Mouse (Mus musculus) left cerebral cortex, postnatal 25 days (tissue): ENCODE data around the gene Hmgb3. TPM values are rescaled to one million over a fixed set of nuclear protein-coding genes. Genes with fewer than 3 reads are reported as not detected.
"Not testable (repeated sequence)": the region's sequence is repeated elsewhere in the genome, so short reads cannot be mapped to it uniquely, and the experiment has no call there.

Source experiments
- DNase-seq, 2 experiments: peaks; one replicate each; pipeline ENCODE4 v3.0.0; 2022; ENCODE audit warnings: low spot score in 2 of 2, mixed read lengths in 1 of 2
- intact Hi-C: fragments of 180-260 bp; cut with DNase I; formaldehyde crosslinking; loops from one replicate; pipeline ENCODE4 v1.15.1; 2025
- total RNA-seq, 2 experiments: library from RNA; stranded (reverse); gene quantifications; 2 replicates each; pipeline ENCODE4 v1.2.3; 2021

Gene Hmgb3
- 10 to 100 TPM; 36.1 to 43.8 TPM for total RNA-seq

- intact Hi-C loops: loop anchor here (2.0 to 10.0 kb wide), 3 partner anchors 63 to 259 kb away; partner anchors contain the start of genes Cd99l2 and Vma21
- DNase-seq: peak; percentile 77 to 83
Observed at GRCm38 (mm10) chrX:71555415-71556114, at the start of gene Hmgb3. Hmgb3 (plus strand) TSS chrX:71555918.

GRCm38 (mm10) chrX:71506591-71506990 lies 49.1 kb upstream of the Hmgb3 start:
- intact Hi-C loops: not testable (repeated sequence)

GRCm38 (mm10) chrX:71519252-71519651 lies 36.5 kb upstream of the Hmgb3 start:
- intact Hi-C loops: no loop called here
- no peak for DNase-seq

More at GRCm38 (mm10) chrX:71506591-71506990, 49.1 kb upstream of the Hmgb3 start:
- DNase-seq: not testable (repeated sequence)

GRCm38 (mm10) chrX:71522889-71523288 lies 32.8 kb upstream of the Hmgb3 start:
- no peak for DNase-seq
- intact Hi-C loops: no loop called here

- intact Hi-C loops: no loop called here
- peak in 1 of 2 experiments; percentile 1 for DNase-seq
Observed at GRCm38 (mm10) chrX:71524310-71524709, 31.4 kb upstream of the Hmgb3 start.

GRCm38 (mm10) chrX:71525593-71526299 lies 30.0 kb upstream of the Hmgb3 start:
- DNase-seq: no peak
- intact Hi-C loops: no loop called here

GRCm38 (mm10) chrX:71527461-71527860 lies 28.3 kb upstream of the Hmgb3 start:
- intact Hi-C loops: no loop called here
- no peak for DNase-seq

- intact Hi-C loops: no loop called here
- no peak for DNase-seq
Observed at GRCm38 (mm10) chrX:71528150-71528549, 27.6 kb upstream of the Hmgb3 start.

GRCm38 (mm10) chrX:71528646-71529045 lies 27.1 kb upstream of the Hmgb3 start:
- intact Hi-C loops: no loop called here
- DNase-seq: peak in 1 of 2 experiments; percentile 2

- no peak for DNase-seq
- intact Hi-C loops: no loop called here
Observed at GRCm38 (mm10) chrX:71532635-71533034, 23.1 kb upstream of the Hmgb3 start.

GRCm38 (mm10) chrX:71534102-71534501 lies 21.6 kb upstream of the Hmgb3 start:
- intact Hi-C loops: no loop called here
- DNase-seq: no peak

- intact Hi-C loops: no loop called here
- DNase-seq: no peak
Observed at GRCm38 (mm10) chrX:71537791-71538190, 17.9 kb upstream of the Hmgb3 start.

GRCm38 (mm10) chrX:71540821-71541510 lies 14.8 kb upstream of the Hmgb3 start:
- no peak for DNase-seq
- intact Hi-C loops: no loop called here

- intact Hi-C loops: no loop called here
- DNase-seq: no peak
Observed at GRCm38 (mm10) chrX:71544731-71545130, 11.0 kb upstream of the Hmgb3 start.

- intact Hi-C loops: no loop called here
- no peak for DNase-seq
Observed at GRCm38 (mm10) chrX:71545163-71545562, 10.6 kb upstream of the Hmgb3 start.

- intact Hi-C loops: loop anchor here (2.0 to 10.0 kb wide), 3 partner anchors 64 to 258 kb away; partner anchors contain the start of genes Cd99l2 and Vma21
- peak in 1 of 2 experiments; percentile 1 for DNase-seq
Observed at GRCm38 (mm10) chrX:71556115-71556941, 610 bp downstream of the Hmgb3 start.

GRCm38 (mm10) chrX:71556965-71557491 lies 1.3 kb downstream of the Hmgb3 start:
- intact Hi-C loops: loop anchor here (2.0 to 10.0 kb wide), 3 partner anchors 64 to 258 kb away; partner anchors contain the start of genes Cd99l2 and Vma21
- no peak for DNase-seq

GRCm38 (mm10) chrX:71559336-71559735 lies 3.6 kb downstream of the Hmgb3 start:
- intact Hi-C loops: loop anchor here (5.0 to 10.0 kb wide), 2 partner anchors 132 to 255 kb away; partner anchors contain the start of gene Vma21
- no peak for DNase-seq

GRCm38 (mm10) chrX:71560796-71561195 lies 5.1 kb downstream of the Hmgb3 start:
- intact Hi-C loops: no loop called here

More at GRCm38 (mm10) chrX:71560796-71561195, 5.1 kb downstream of the Hmgb3 start:
- no peak for DNase-seq
